In genomic region chr3:115763292-115763691, GRCm38 (mm10) we compare ENCODE assay signal across 10 mouse cellular contexts. TPM values are rescaled to one million over a fixed set of nuclear protein-coding genes. Genes with fewer than 3 reads are reported as not detected.
DNase-seq lines count a peak whose midpoint lies in the region; ATAC-seq and TF ChIP-seq lines count a peak whose summit lies in the region.
"Had no signal": no experiment of that assay in that cellular context is flagged by ENCODE, and none has a peak within 500 bp of the region (broad histone marks: within the 10 kb centered on the region; RNA-seq: fewer than 3 reads in every experiment).

No protein-coding gene starts in this region.

- H3K4me2 ChIP-seq in myocyte (ENCODE audit: low read depth): no peak overlapping the region

- H3K79me2 ChIP-seq in myocyte (ENCODE audit: control insufficient read depth, insufficient read depth): no peaks in the 10 kb centered on the region

- peak; percentile 14 for DNase-seq in layer of hippocampus, adult 9-11 months
- no peak for DNase-seq in layer of hippocampus, postnatal 14 days (ENCODE audit: low spot score in 2 of 2)
- peak; percentile 33 to 79 for DNase-seq in heart, adult 18-20 months
- DNase-seq in kidney, postnatal 14 days: peak; percentile 41
- DNase-seq in cerebellum, adult 8-10 months: no peak
- no peak for DNase-seq in cerebellum, adult 9-11 months

- H3K36me3 ChIP-seq in myocyte (ENCODE audit: control insufficient read depth, insufficient read depth): no peaks in the 10 kb centered on the region
- H3K36me3 ChIP-seq: G1E had no signal

- ATAC-seq in erythroblast, adult 5-6 weeks (replicated peaks; ENCODE audit: low FRiP score, poor library complexity, severe bottlenecking): no peak

- no peak overlapping the region for H3ac ChIP-seq in myocyte (ENCODE audit: control insufficient read depth, insufficient read length)

- H3K4me3 ChIP-seq in myocyte: no peak overlapping the region
- H3K4me3 ChIP-seq: erythroblast, embryonic 14.5 days had no signal

- H3K27me3 ChIP-seq in myocyte (ENCODE audit: control insufficient read depth, insufficient read depth, insufficient read length): no peaks in the 10 kb centered on the region

- no peak for TF ChIP-seq POLR2A in myocyte (IDR thresholded peaks at IDR 0.05; ENCODE audit: insufficient read length, low read depth)

TF ChIP-seq in myocyte, 11 proteins besides CTCF, POLR2A, EP300 and RAD21:
- TF ChIP-seq TCF3 (IDR thresholded peaks at IDR 0.05; ENCODE audit: insufficient read length, low read depth) (no peak), MYOG (IDR thresholded peaks at IDR 0.05; ENCODE audit: control insufficient read depth in 1 of 3, insufficient read depth in 1 of 3, insufficient read length in 2 of 3, low read depth in 2 of 3) (peak in 1 of 3 experiments; percentile 16), MYOD1 (IDR thresholded peaks at IDR 0.05; ENCODE audit: control insufficient read depth in 1 of 3, insufficient read length in 2 of 3, low read depth in 2 of 3) (peak in 2 of 3 experiments; percentile 37 to 38), E2F4 (IDR thresholded peaks at IDR 0.05; ENCODE audit: insufficient read depth) (no peak), REST (IDR thresholded peaks at IDR 0.05; ENCODE audit: insufficient read depth, insufficient read length) (no peak)
TF ChIP-seq in myocyte: peak in this region for 2.

RNA-seq across cellular contexts. Expression of gene S1pr1, which starts 48.4 kb away (rescaled TPM):
- 10 to 100 TPM; 78.1 to 83.8 TPM for total RNA-seq in layer of hippocampus, postnatal 14 days (2021)
- 10 to 100 TPM; 66.2 to 69.4 TPM for total RNA-seq in heart, adult 18-20 months (2021)
- 3.1 TPM for polyA plus RNA-seq in myocyte (2012; fragmentation: generic; extraction: Trizol)
- 0.63 and 0.96 TPM in 2 replicates for total RNA-seq in erythroblast, adult 5-6 weeks (2015; ENCODE audit: low replicate concordance)
- 0.42 and 1.6 TPM in 2 replicates for total RNA-seq in erythroblast, adult 5-6 weeks (2017; ENCODE audit: low replicate concordance)
- polyA plus RNA-seq: erythroblast, embryonic 14.5 days had no signal

Comparison
In these comparisons a context has a peak if more than half of its experiments do, and no peak if none do; other contexts are left out.
1. DNase-seq: peak in layer of hippocampus, adult 9-11 months (single experiment), heart, adult 18-20 months (2 of 2) and kidney, postnatal 14 days (single experiment); none in layer of hippocampus, postnatal 14 days (0 of 2), cerebellum, adult 8-10 months (single experiment) and cerebellum, adult 9-11 months (single experiment).
2. RNA of gene S1pr1, which starts 48.4 kb away (total RNA-seq): 78.1 to 83.8 TPM in layer of hippocampus, postnatal 14 days and 66.2 to 69.4 TPM in heart, adult 18-20 months; 0.42 to 1.6 TPM in erythroblast, adult 5-6 weeks; every median in the first group is over 10 times any median in the second.